Mouse (Mus musculus): Measurements from ENCODE around the gene Harbi1.

GRCm38 (mm10) chr2:91676961-91677360 is 33.7 kb upstream of the Harbi1 start:
- TF ChIP-seq POLR2A (IDR thresholded peaks at IDR 0.05; ENCODE audit: borderline replicate concordance, insufficient read depth, low read length): no peak
- TF ChIP-seq CTCF (IDR thresholded peaks at IDR 0.05; ENCODE audit: borderline replicate concordance, insufficient read depth, low read depth, low read length): no peak

All from cerebellum, adult 2 months (tissue).